Mouse (Mus musculus) kidney, adult 2 months (tissue): ENCODE data around the gene Fibin. TPM values are rescaled to one million over a fixed set of nuclear protein-coding genes. Genes with fewer than 3 reads are reported as not detected.

ENCODE experiments used
- DNase-seq: peaks from one replicate; pipeline ENCODE4 v3.0.0; 2021
- H3K27ac ChIP-seq: fragments of 200-500 bp; 2 replicates; pipeline ENCODE4 v1.5.1; 2012; ENCODE audit warnings: low read depth, low read length, control low read depth, inconsistent platforms; ENCODE audit not compliant: insufficient read depth
- H3K27me3 ChIP-seq: fragments of 200-500 bp; replicated peaks from 2 replicates; pipeline ENCODE4 v1.6.1; 2012; ENCODE audit warnings: mild to moderate bottlenecking, moderate library complexity, low read length, inconsistent platforms; ENCODE audit not compliant: control insufficient read depth, insufficient read depth
- H3K36me3 ChIP-seq: fragments of 200-500 bp; 2 replicates; pipeline ENCODE4 v1.6.1; 2012; ENCODE audit warnings: mild to moderate bottlenecking, moderate library complexity, low read length, inconsistent platforms; ENCODE audit not compliant: control insufficient read depth, insufficient read depth
- H3K4me1 ChIP-seq: fragments of 200-500 bp; 2 replicates; pipeline ENCODE4 v1.6.1; 2011; ENCODE audit warnings: low read length; ENCODE audit not compliant: control insufficient read depth, insufficient read depth
- H3K4me3 ChIP-seq: fragments of 200-500 bp; 2 replicates; pipeline ENCODE4 v1.5.1; 2011; ENCODE audit warnings: mild to moderate bottlenecking, low read depth, low read length, control low read depth; ENCODE audit not compliant: insufficient read depth
- CTCF ChIP-seq: fragments of 200-500 bp; conservative IDR thresholded peaks from 2 replicates; pipeline ENCODE4 v1.5.1; 2011; ENCODE audit warnings: low read depth, mild to moderate bottlenecking, control low read depth, low read length, moderate library complexity, mixed read lengths; ENCODE audit not compliant: insufficient read depth, insufficient read length
- POLR2A ChIP-seq: fragments of 200-500 bp; IDR thresholded peaks from one replicate; pipeline ENCODE4 v1.6.1; 2011; ENCODE audit warnings: low read depth, low read length, control low read depth
- WGBS: fragments of 180-500 bp; shearing (Covaris S2); methylation state at CpG from one replicate; pipeline ENCODE4 v1.1.7; 2018; 5-methylcytosine and 5-hydroxymethylcytosine counted together
- polyA plus RNA-seq: library from polyadenylated mRNA; depleted of rRNA; stranded (reverse); fragments of >200 nt; gene quantifications from 2 replicates; pipeline ENCODE4 v1.2.3, GENCODE M21; 2012; rRNA removed

Gene Fibin
- polyA plus RNA-seq, 1 experiment = 2.2 TPM

DNA sequence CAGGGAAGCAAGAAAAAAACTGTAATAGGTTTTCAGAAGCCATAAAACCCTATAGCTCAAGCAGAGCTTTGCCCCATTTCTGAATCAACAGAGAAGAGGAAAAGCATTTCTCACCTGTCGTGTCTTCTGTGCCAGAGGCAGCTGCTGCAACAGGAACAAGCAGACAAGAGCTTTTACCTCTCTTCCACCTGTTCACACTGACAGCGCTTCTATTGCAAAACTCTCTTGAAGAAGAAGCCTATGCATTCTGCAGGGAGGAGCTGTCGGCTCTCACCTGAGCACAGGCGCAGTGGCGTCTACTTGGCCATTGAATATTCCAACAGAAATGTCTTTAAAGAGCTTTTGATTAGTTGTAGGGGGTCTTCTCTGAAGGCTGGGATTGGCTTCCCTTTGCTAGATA is 48.9 kb downstream of the Fibin start:
- no peak overlapping the region for H3K27ac ChIP-seq
- TF ChIP-seq POLR2A = no peak
- TF ChIP-seq CTCF = no peak
- DNase-seq = no peak
- H3K27me3 ChIP-seq = no peaks in the 10 kb centered on the region
- peaks cover 4% of the 10 kb centered on the region; the same call in 1 of the 2 replicates for H3K4me1 ChIP-seq
- no peaks in the 10 kb centered on the region for H3K36me3 ChIP-seq
- H3K4me3 ChIP-seq = no peak overlapping the region
- 91% methylated on average over 5 of the region's 5 CpGs for WGBS

DNA sequence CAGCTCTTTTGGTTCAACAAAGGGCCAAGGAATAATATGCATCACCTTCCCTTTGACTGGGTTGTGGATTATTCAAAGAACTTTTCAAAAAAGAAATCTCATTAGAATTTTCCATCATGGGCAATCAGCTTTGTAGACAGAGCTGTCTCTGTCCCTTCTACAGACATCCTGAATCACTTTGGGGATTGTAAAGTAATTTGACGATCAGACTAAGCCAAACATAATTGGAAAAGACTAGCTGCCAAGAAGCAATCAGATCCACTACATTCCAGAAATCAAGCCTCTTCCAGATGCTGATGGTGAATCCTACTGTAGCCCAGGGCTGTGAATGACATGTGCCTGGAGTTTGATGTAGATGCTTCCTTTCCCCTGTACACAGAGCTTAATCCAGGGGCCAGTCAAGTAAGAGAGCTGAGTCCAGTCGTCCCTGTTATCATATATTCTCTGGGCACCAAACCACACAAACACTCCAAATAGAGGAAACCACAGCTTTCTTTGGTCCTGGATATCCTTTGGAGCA is 49.6 kb downstream of the Fibin start:
- no peak for TF ChIP-seq POLR2A
- no peak for TF ChIP-seq CTCF
- no peak overlapping the region for H3K27ac ChIP-seq
- 82% methylated on average over 2 of the region's 2 CpGs for WGBS
- H3K4me3 ChIP-seq = no peak overlapping the region
- H3K36me3 ChIP-seq = no peaks in the 10 kb centered on the region
- no peaks in the 10 kb centered on the region for H3K27me3 ChIP-seq
- DNase-seq = no peak
- peaks cover 4% of the 10 kb centered on the region; the same call in 1 of the 2 replicates for H3K4me1 ChIP-seq

Other genes with a start within 250 kb of the Fibin start
- gene Bbox1, start 48.6 kb downstream of the Fibin start, polyA plus RNA-seq = 1.0 and 1.3 TPM in 2 replicates
- 209 and 239 TPM in 2 replicates for gene Slc5a12, start 234.1 kb upstream of the Fibin start, polyA plus RNA-seq